In the genomic region with DNA sequence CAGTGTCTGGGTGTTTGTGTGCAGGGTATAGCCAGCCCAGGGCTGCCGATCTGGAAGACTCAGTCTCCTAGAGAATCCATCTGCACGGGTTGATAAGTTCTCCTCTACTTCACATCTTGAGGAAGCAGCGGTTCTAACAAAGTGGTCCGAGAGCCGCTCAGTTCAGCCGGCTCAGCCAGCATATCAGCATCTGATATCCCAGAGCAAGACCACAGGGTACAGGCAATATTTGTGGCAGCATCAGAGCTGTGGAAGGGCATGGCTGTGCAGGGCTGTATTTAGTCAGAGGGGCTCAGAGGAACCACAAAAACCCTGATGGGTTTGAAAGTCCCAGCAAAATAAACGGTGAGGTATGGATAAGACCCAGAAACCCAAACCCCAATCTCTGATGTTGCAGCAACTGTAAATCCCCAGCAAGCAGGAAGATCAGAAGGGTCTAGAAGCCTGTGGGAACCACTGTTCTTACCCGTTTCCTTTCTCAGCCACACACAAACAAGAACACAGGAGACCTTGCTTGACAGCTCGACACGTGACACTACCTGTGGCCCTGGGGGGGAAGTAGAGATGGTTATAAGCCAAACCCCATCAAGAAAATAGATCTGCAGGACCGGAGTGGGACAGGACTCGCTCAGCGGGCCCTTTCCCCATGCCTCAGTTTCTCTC, we compare ENCODE assay signal across 22 mouse cellular contexts. TPM values are rescaled to one million over a fixed set of nuclear protein-coding genes. Genes with fewer than 3 reads are reported as not detected.
DNase-seq lines count a peak whose midpoint lies in the region; ATAC-seq and TF ChIP-seq lines count a peak whose summit lies in the region.
"Had no signal": no experiment of that assay in that cellular context is flagged by ENCODE, and none has a peak within 500 bp of the region (broad histone marks: within the 10 kb centered on the region; RNA-seq: fewer than 3 reads in every experiment).

No protein-coding gene starts in this region.

- no peak for TF ChIP-seq EP300 in lung, postnatal 0 days (IDR thresholded peaks at IDR 0.05)

- H3K4me1 ChIP-seq in lung, postnatal 0 days (ENCODE audit: insufficient read depth, low read depth, low read length), result no peaks in the 10 kb centered on the region
- H3K4me1 ChIP-seq: hindbrain, embryonic 12.5 days; intestine, embryonic 15.5 days; midbrain, embryonic 15.5 days had no signal

- no peak overlapping the region for H3K27ac ChIP-seq in lung, postnatal 0 days (ENCODE audit: low read length)
- H3K27ac ChIP-seq: gastrocnemius, adult 2 months; hindbrain, embryonic 12.5 days; intestine, embryonic 15.5 days; kidney, embryonic 15.5 days; limb, embryonic 10.5 days; macrophage; midbrain, embryonic 15.5 days had no signal

- intact Hi-C loops in left cerebral cortex, postnatal 14 days (cut with DNase I), result no loop called here

- peak; percentile 81 for DNase-seq in T-cell, adult 2 months (ENCODE audit: low spot score)
- peak; percentile 52 for DNase-seq in thymus, postnatal 14 days
- no peak for DNase-seq in left cerebral cortex, postnatal 14 days (ENCODE audit: low spot score in 2 of 2)
- DNase-seq in lung, postnatal 0 days (ENCODE audit: low spot score), result no peak
- DNase-seq: cerebellum, adult 9-11 months; gastrocnemius, adult 2 months; heart, adult 11 months; lung, embryonic 14.5 days; right cerebral cortex, postnatal 14 days had no signal

- 83% methylated on average over 13 of the region's 13 CpGs for WGBS in lung, postnatal 0 days

- H3K4me2 ChIP-seq in lung, postnatal 0 days (replicated peaks; ENCODE audit: low read depth, low read length), result no peak overlapping the region
- H3K4me2 ChIP-seq: hindbrain, embryonic 12.5 days; intestine, embryonic 15.5 days; kidney, embryonic 15.5 days; liver, embryonic 11.5 days; lung, embryonic 14.5 days; midbrain, embryonic 15.5 days had no signal

- no peaks in the 10 kb centered on the region for H3K36me3 ChIP-seq in lung, postnatal 0 days (ENCODE audit: insufficient read depth, low read length)
- H3K36me3 ChIP-seq: hindbrain, embryonic 12.5 days; intestine, embryonic 15.5 days; kidney, embryonic 15.5 days; limb, embryonic 10.5 days; midbrain, embryonic 15.5 days had no signal

- no peak overlapping the region for H3K4me3 ChIP-seq in lung, postnatal 0 days (ENCODE audit: low read depth, low read length)
- H3K4me3 ChIP-seq: gastrocnemius, adult 2 months; hindbrain, embryonic 12.5 days; intestine, embryonic 15.5 days; kidney, embryonic 15.5 days; limb, embryonic 10.5 days; midbrain, embryonic 15.5 days had no signal

- no peak for TF ChIP-seq CTCF in lung, postnatal 0 days (IDR thresholded peaks at IDR 0.05)

- H3K27me3 ChIP-seq in lung, postnatal 0 days (replicated peaks; ENCODE audit: insufficient read depth, low read length), result no peaks in the 10 kb centered on the region
- H3K27me3 ChIP-seq: hindbrain, embryonic 12.5 days; intestine, embryonic 15.5 days; kidney, embryonic 15.5 days; midbrain, embryonic 15.5 days had no signal

- no peak overlapping the region for H3K9ac ChIP-seq in lung, postnatal 0 days (replicated peaks; ENCODE audit: low read depth)
- H3K9ac ChIP-seq: hindbrain, embryonic 12.5 days; intestine, embryonic 15.5 days; kidney, embryonic 15.5 days; lung, embryonic 14.5 days; midbrain, embryonic 15.5 days had no signal

- peak; percentile 77 for ATAC-seq in CD4-positive, CD25-positive, alpha-beta regulatory T cell, adult 4 months
- ATAC-seq in megakaryocyte progenitor cell, adult 5-6 weeks (replicated peaks; ENCODE audit: poor library complexity), result peak; percentile 86
- ATAC-seq in erythroid progenitor cell, adult 5-6 weeks (replicated peaks; ENCODE audit: low FRiP score, poor library complexity, severe bottlenecking), result no peak
- no peak for ATAC-seq in lung, postnatal 0 days
- ATAC-seq: forebrain, embryonic 16.5 days; intestine, embryonic 15.5 days; midbrain, embryonic 15.5 days had no signal

- no peaks in the 10 kb centered on the region for H3K9me3 ChIP-seq in lung, postnatal 0 days (ENCODE audit: low read length)
- H3K9me3 ChIP-seq: hindbrain, embryonic 12.5 days; intestine, embryonic 15.5 days; kidney, embryonic 15.5 days; limb, embryonic 10.5 days; midbrain, embryonic 15.5 days had no signal

RNA-seq across cellular contexts. Expression of gene Prf1, which starts 8.4 kb away (rescaled TPM):
- 10 to 100 TPM in 1 of 2 experiments, 1 to 10 TPM in 1; 6.8 to 14.3 TPM for polyA plus RNA-seq in CD4-positive, CD25-positive, alpha-beta regulatory T cell, adult 4 months (2017; shearing (Covaris generic))
- not detected in 2 replicates for total RNA-seq in megakaryocyte progenitor cell, adult 5-6 weeks (2015)
- total RNA-seq in megakaryocyte progenitor cell, adult 5-6 weeks (2017), result not detected in 2 replicates
- not detected in 2 replicates for total RNA-seq in erythroid progenitor cell, adult 5-6 weeks (2015; ENCODE audit: low replicate concordance)
- not detected in 2 replicates for total RNA-seq in erythroid progenitor cell, adult 5-6 weeks (2017; ENCODE audit: low replicate concordance)
- total RNA-seq in left cerebral cortex, postnatal 14 days (2021), result not detected
- polyA plus RNA-seq in lung, postnatal 0 days (2015; fragmentation: Nextera tagmentation; extraction: Ambion mirVana), result 0.08 and 0.17 TPM in 2 replicates
- total RNA-seq: gastrocnemius, adult 2 months had no signal
- polyA plus RNA-seq: forebrain, embryonic 16.5 days; hindbrain, embryonic 12.5 days; intestine, embryonic 15.5 days; kidney, embryonic 15.5 days; limb, embryonic 10.5 days; lung, embryonic 14.5 days; macrophage; neural tube, embryonic 11.5 days; testis, adult 2 months had no signal

RNA-seq across cellular contexts. Expression of gene Adamts14, which starts 32.8 kb away (rescaled TPM):
- under 1 TPM in 1 of 2 experiments, not detected in 1; 0.11 TPM for polyA plus RNA-seq in CD4-positive, CD25-positive, alpha-beta regulatory T cell, adult 4 months (2017; shearing (Covaris generic))
- total RNA-seq in megakaryocyte progenitor cell, adult 5-6 weeks (2015), result not detected in 2 replicates
- 0.10 TPM in 1 of 2 replicates, not detected in the other for total RNA-seq in megakaryocyte progenitor cell, adult 5-6 weeks (2017)
- total RNA-seq in erythroid progenitor cell, adult 5-6 weeks (2015; ENCODE audit: low replicate concordance), result 1.3 TPM in 1 of 2 replicates, not detected in the other
- total RNA-seq in erythroid progenitor cell, adult 5-6 weeks (2017; ENCODE audit: low replicate concordance), result 0.39 TPM in 1 of 2 replicates, not detected in the other
- under 1 TPM; 0.66 to 0.70 TPM for total RNA-seq in left cerebral cortex, postnatal 14 days (2021)
- 1.5 and 1.8 TPM in 2 replicates for polyA plus RNA-seq in lung, postnatal 0 days (2015; fragmentation: Nextera tagmentation; extraction: Ambion mirVana)

Comparison
In these comparisons a context has a peak if more than half of its experiments do, and no peak if none do; other contexts are left out.
1. ATAC-seq: peak in CD4-positive, CD25-positive, alpha-beta regulatory T cell, adult 4 months (single experiment) and megakaryocyte progenitor cell, adult 5-6 weeks (single experiment); none in erythroid progenitor cell, adult 5-6 weeks (single experiment) and lung, postnatal 0 days (single experiment).
2. DNase-seq: peak in T-cell, adult 2 months (single experiment) and thymus, postnatal 14 days (single experiment); none in left cerebral cortex, postnatal 14 days (0 of 2) and lung, postnatal 0 days (single experiment).